Mouse (Mus musculus) hindbrain, embryonic 10.5 days (tissue): Measurements from ENCODE around the gene Gps2. TPM values are rescaled to one million over a fixed set of nuclear protein-coding genes. Genes with fewer than 3 reads are reported as not detected.
"Not testable (repeated sequence)": the region's sequence is repeated elsewhere in the genome, so short reads cannot be mapped to it uniquely, and the experiment has no call there.

Experiments
- DNase-seq: peaks from one replicate; pipeline ENCODE4 v3.0.0-alpha.2; 2017; ENCODE audit warnings: low spot score
- H3K27ac ChIP-seq: fragments of 300-500 bp; sonication (generic); 2 replicates; pipeline ENCODE4 v1.5.1; 2016; ENCODE audit warnings: mild to moderate bottlenecking, moderate library complexity
- H3K27me3 ChIP-seq: fragments of 300-500 bp; sonication (generic); 2 replicates; pipeline ENCODE4 v1.6.1; 2016; ENCODE audit warnings: mild to moderate bottlenecking; ENCODE audit not compliant: poor library complexity, insufficient read depth, severe bottlenecking
- H3K36me3 ChIP-seq: fragments of 300-500 bp; sonication (generic); 2 replicates; pipeline ENCODE4 v1.6.1; 2016; ENCODE audit warnings: mild to moderate bottlenecking, moderate library complexity
- H3K4me1 ChIP-seq: fragments of 300-500 bp; sonication (generic); replicated peaks from 2 replicates; pipeline ENCODE4 v1.6.1; 2016; ENCODE audit warnings: mild to moderate bottlenecking
- H3K4me3 ChIP-seq: fragments of 300-500 bp; sonication (generic); 2 replicates; pipeline ENCODE4 v1.5.1; 2016; ENCODE audit warnings: mild to moderate bottlenecking, moderate library complexity
- H3K9me3 ChIP-seq: fragments of 300-500 bp; sonication (generic); 2 replicates; pipeline ENCODE4 v1.6.1; 2016; ENCODE audit warnings: mild to moderate bottlenecking, moderate library complexity
- WGBS: fragments of 180-500 bp; shearing (Covaris S2); methylation state at CpG from one replicate; pipeline ENCODE4 v1.1.7; 2016; 5-methylcytosine and 5-hydroxymethylcytosine counted together
- polyA plus RNA-seq: library from polyadenylated mRNA; unstranded; fragments of >200 nt; fragmentation: Nextera tagmentation; extraction: Ambion mirVana; gene quantifications from 2 replicates; pipeline ENCODE4 v1.2.1, GENCODE M21; 2016

Gene Gps2
- polyA plus RNA-seq, 1 experiment from 2014 or later = 105 TPM

DNA sequence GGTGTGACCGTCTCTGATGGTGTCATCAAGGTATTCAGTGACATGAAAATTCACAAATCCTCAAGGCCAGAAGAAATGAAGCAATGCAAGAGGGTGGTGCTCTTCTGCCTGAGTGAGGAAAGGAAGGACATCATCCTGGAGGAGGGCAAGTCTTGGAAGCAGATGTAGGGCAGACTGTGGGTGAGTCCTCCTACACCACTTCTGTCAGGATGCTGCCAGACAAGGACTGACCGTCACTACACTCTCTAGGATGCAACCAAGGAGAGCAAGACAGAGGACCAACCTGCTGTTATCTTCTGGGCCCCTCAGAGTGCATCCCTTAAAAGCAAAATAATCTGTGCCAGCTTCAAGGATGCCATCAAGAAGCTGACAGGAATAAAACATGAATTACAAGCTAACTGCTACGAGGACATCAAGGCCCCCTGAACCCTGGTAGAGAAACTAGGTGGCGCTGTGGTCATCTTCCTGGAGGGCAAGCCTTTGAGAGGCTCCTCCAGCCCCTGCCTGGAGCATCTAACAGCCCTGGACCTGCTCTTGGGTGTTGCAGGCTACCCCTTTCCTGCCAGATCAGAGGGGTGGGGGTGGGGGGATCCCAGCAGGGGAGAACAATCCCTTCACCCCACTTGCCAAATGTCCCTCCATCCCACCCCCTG lies 37.2 kb downstream of the Gps2 start:
- peaks cover 5% of the 10 kb centered on the region for H3K36me3 ChIP-seq
- peaks cover 29% of the 10 kb centered on the region for H3K4me1 ChIP-seq
- DNase-seq = peak; percentile 24
- H3K27me3 ChIP-seq = peaks cover 10% of the 10 kb centered on the region
- no peak overlapping the region for H3K4me3 ChIP-seq
- WGBS = 44% methylated on average over 4 of the region's 4 CpGs
- H3K9me3 ChIP-seq = no peaks in the 10 kb centered on the region
- no peak overlapping the region for H3K27ac ChIP-seq

GRCm38 (mm10) chr11:69952274-69952673 lies 38.6 kb downstream of the Gps2 start:
- no peak overlapping the region for H3K4me3 ChIP-seq
- H3K27ac ChIP-seq = no peak overlapping the region
- no peaks in the 10 kb centered on the region for H3K9me3 ChIP-seq
- peaks cover 10% of the 10 kb centered on the region for H3K27me3 ChIP-seq
- DNase-seq = no peak
- WGBS = 37% methylated on average over 1 of the region's 1 CpGs
- no peaks in the 10 kb centered on the region for H3K36me3 ChIP-seq
- peaks cover 18% of the 10 kb centered on the region for H3K4me1 ChIP-seq

DNA sequence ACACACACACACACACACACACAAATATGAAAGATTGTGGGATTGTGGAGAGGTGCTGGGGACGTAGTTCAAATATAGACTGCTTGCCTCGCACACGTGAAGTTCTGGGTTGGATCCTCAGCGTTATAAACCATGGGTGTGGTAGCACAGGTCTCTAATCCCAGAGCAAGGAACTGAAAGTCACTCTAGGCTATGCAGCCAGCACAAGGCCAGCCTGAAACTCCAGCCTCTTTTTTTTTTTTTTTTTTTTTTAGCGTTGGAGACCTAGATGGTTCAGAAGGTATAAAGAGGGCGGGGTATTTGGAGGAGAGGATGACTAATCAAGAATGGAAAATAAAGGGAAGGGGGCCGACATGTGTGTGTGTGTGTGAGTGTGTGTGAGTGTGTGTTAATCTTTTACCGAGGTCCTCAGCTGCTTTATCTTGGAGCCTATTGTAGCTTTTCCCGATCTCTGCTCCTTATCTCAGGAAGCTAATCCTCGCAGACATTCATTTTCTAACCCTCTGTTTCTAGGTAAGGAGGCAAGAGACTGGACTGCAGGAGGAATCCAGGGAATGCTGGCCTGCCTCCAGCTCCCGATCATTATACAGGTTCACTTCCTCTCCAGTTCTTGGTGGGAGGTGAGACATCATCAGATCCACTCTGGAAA lies 39.7 kb downstream of the Gps2 start:
- H3K4me3 ChIP-seq = no peak overlapping the region

GRCm38 (mm10) chr11:69955618-69956017 lies 41.9 kb downstream of the Gps2 start:
- not testable (repeated sequence) for H3K9me3 ChIP-seq, DNase-seq, H3K27ac ChIP-seq, H3K4me1 ChIP-seq, H3K36me3 ChIP-seq, H3K4me3 ChIP-seq
- H3K27me3 ChIP-seq = peaks cover 18% of the 10 kb centered on the region
- WGBS = 81% methylated on average over 4 of the region's 4 CpGs

More for the DNA sequence above, 39.7 kb downstream of the Gps2 start:
- Histone ChIP-seq H3K27ac (no peak overlapping the region), H3K9me3 (no peaks in the 10 kb centered on the region), H3K36me3 (no peaks in the 10 kb centered on the region), H3K27me3 (peaks cover 10% of the 10 kb centered on the region), H3K4me1 (peaks cover 7% of the 10 kb centered on the region)
- DNase-seq = no peak
- 68% methylated on average over 11 of the region's 11 CpGs for WGBS

DNA sequence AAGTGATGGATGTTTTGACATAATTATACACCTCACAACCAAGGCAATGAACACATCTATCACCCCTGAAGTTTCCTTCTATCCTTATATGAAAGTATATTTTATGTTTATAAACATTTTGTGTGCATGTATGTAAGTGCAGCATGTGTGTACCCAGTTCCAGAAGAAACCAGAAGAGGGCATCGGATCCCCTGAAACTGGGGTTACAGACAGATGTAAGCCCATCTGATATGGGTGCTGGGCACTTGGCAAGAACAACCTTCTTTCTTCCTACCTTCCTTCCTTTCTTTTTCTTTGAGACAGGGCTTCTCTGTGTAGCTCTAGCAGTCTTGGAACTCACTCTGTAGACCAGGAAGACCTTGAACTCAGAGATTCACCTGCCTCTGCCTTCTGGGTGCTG lies 42.5 kb downstream of the Gps2 start:
- no peak for DNase-seq
- H3K27me3 ChIP-seq = peaks cover 16% of the 10 kb centered on the region; the same call in 1 of the 2 replicates
- H3K4me1 ChIP-seq = no peaks in the 10 kb centered on the region
- no peak overlapping the region for H3K4me3 ChIP-seq
- WGBS = 65% methylated on average over 1 of the region's 1 CpGs
- no peaks in the 10 kb centered on the region for H3K9me3 ChIP-seq
- no peaks in the 10 kb centered on the region for H3K36me3 ChIP-seq
- no peak overlapping the region for H3K27ac ChIP-seq

- WGBS = 27% methylated on average over 5 of the region's 5 CpGs
- H3K27me3 ChIP-seq = peaks cover 57% of the 10 kb centered on the region
Observed at GRCm38 (mm10) chr11:69960616-69961015, 46.9 kb downstream of the Gps2 start.

GRCm38 (mm10) chr11:69961841-69962240 lies 48.2 kb downstream of the Gps2 start:
- 55% methylated on average over 5 of the region's 5 CpGs for WGBS
- Histone ChIP-seq H3K27ac (no peak overlapping the region), H3K36me3 (no peaks in the 10 kb centered on the region)

More at GRCm38 (mm10) chr11:69960616-69961015, 46.9 kb downstream of the Gps2 start:
- H3K9me3 ChIP-seq = no peaks in the 10 kb centered on the region
- H3K4me1 ChIP-seq = peaks cover 5% of the 10 kb centered on the region
- H3K27ac ChIP-seq = no peak overlapping the region
- H3K36me3 ChIP-seq = no peaks in the 10 kb centered on the region
- no peak for DNase-seq
- H3K4me3 ChIP-seq = no peak overlapping the region

GRCm38 (mm10) chr11:69964650-69965270 lies 51.1 kb downstream of the Gps2 start, which contains the start of gene Cldn7:
Gene Cldn7 (plus strand): TSS chr11:69964779.
- H3K4me3 ChIP-seq = peak within 1 kb of the TSS; percentile 45
- peak; percentile 15 for DNase-seq
- H3K36me3 ChIP-seq = peaks cover 24% of the 10 kb centered on the region
- H3K27ac ChIP-seq = peak within 1 kb of the TSS; percentile 71
- 10% methylated on average over 24 of the region's 24 CpGs for WGBS
- peaks cover 17% of the 10 kb centered on the region for H3K4me1 ChIP-seq
- H3K27me3 ChIP-seq = peaks cover 83% of the 10 kb centered on the region
- H3K9me3 ChIP-seq = no peaks in the 10 kb centered on the region

More at GRCm38 (mm10) chr11:69961841-69962240, 48.2 kb downstream of the Gps2 start:
- H3K27me3 ChIP-seq = peaks cover 69% of the 10 kb centered on the region
- no peak for DNase-seq
- no peaks in the 10 kb centered on the region for H3K9me3 ChIP-seq
- H3K4me3 ChIP-seq = no peak overlapping the region
- peaks cover 15% of the 10 kb centered on the region for H3K4me1 ChIP-seq

GRCm38 (mm10) chr11:69965271-69966005 lies 51.8 kb downstream of the Gps2 start:
- no peaks in the 10 kb centered on the region for H3K9me3 ChIP-seq
- peak overlapping the region; percentile 75 for H3K27ac ChIP-seq
- H3K4me3 ChIP-seq = peak overlapping the region; percentile 45
- peaks cover 30% of the 10 kb centered on the region for H3K36me3 ChIP-seq
- H3K27me3 ChIP-seq = peaks cover 78% of the 10 kb centered on the region
- peaks cover 17% of the 10 kb centered on the region for H3K4me1 ChIP-seq
- peak; percentile 36 for DNase-seq
- 2% methylated on average over 49 of the region's 49 CpGs for WGBS

Other genes with a start within 250 kb of the Gps2 start
- 7.2 and 8.7 TPM in 2 replicates for gene Cd68, start 247.7 kb upstream of the Gps2 start, polyA plus RNA-seq
- gene Eif4a1, start 241.5 kb upstream of the Gps2 start, polyA plus RNA-seq = 740 and 935 TPM in 2 replicates
- gene Senp3, start 231.8 kb upstream of the Gps2 start, polyA plus RNA-seq = 116 and 122 TPM in 2 replicates
- gene Tnfsf13, start 228.1 kb upstream of the Gps2 start, polyA plus RNA-seq = 0.14 and 0.30 TPM in 2 replicates
- gene Tnfsf12, start 218.0 kb upstream of the Gps2 start, polyA plus RNA-seq = 2.2 and 2.3 TPM in 2 replicates
- 0.82 and 0.85 TPM in 2 replicates for gene Tnfsfm13, start 217.8 kb upstream of the Gps2 start, polyA plus RNA-seq
- 31.1 and 37.9 TPM in 2 replicates for gene Polr2a, start 155.3 kb upstream of the Gps2 start, polyA plus RNA-seq
- gene Slc35g3, start 151.9 kb upstream of the Gps2 start, polyA plus RNA-seq = 0.50 TPM in 1 of 2 replicates, not detected in the other
- gene Zbtb4, start 148.0 kb upstream of the Gps2 start, polyA plus RNA-seq = 0.80 and 1.2 TPM in 2 replicates
- gene Chrnb1, start 117.9 kb upstream of the Gps2 start, polyA plus RNA-seq = 1.6 and 2.2 TPM in 2 replicates
- 0.76 and 1.8 TPM in 2 replicates for gene Fgf11, start 112.0 kb upstream of the Gps2 start, polyA plus RNA-seq
- gene Tmem102, start 108.3 kb upstream of the Gps2 start, polyA plus RNA-seq = 1.3 and 1.5 TPM in 2 replicates
- not detected in 2 replicates for gene Gm39566, start 98.6 kb upstream of the Gps2 start, polyA plus RNA-seq
- gene Spem2, start 95.4 kb upstream of the Gps2 start, polyA plus RNA-seq = not detected in 2 replicates
- gene Spem1, start 91.7 kb upstream of the Gps2 start, polyA plus RNA-seq = 0.34 TPM in 1 of 2 replicates, not detected in the other
- gene Nlgn2, start 76.1 kb upstream of the Gps2 start, polyA plus RNA-seq = 5.8 and 9.1 TPM in 2 replicates
- 312 and 362 TPM in 2 replicates for gene Tmem256, start 75.4 kb upstream of the Gps2 start, polyA plus RNA-seq
- gene Plscr3, start 67.5 kb upstream of the Gps2 start, polyA plus RNA-seq = 85.3 and 88.7 TPM in 2 replicates
- 0.77 and 1.7 TPM in 2 replicates for gene Tnk1, start 55.2 kb upstream of the Gps2 start, polyA plus RNA-seq
- gene Tmem95, start 35.9 kb upstream of the Gps2 start, polyA plus RNA-seq = not detected in 2 replicates
- 5.2 and 6.8 TPM in 2 replicates for gene Kctd11, start 32.5 kb upstream of the Gps2 start, polyA plus RNA-seq
- gene Acap1, start 18.3 kb upstream of the Gps2 start, polyA plus RNA-seq = 1.2 and 1.4 TPM in 2 replicates
- 11.4 and 15.2 TPM in 2 replicates for gene 2810408A11Rik, start 12.9 kb upstream of the Gps2 start, polyA plus RNA-seq
- 12.5 and 13.4 TPM in 2 replicates for gene Neurl4, start 12.8 kb upstream of the Gps2 start, polyA plus RNA-seq
- 2,350 and 2,667 TPM in 2 replicates for gene Eif5a, start 8.1 kb downstream of the Gps2 start, polyA plus RNA-seq
- gene Ybx2, start 21.9 kb downstream of the Gps2 start, polyA plus RNA-seq = 2.8 and 2.9 TPM in 2 replicates
- gene Slc2a4, start 34.3 kb downstream of the Gps2 start, polyA plus RNA-seq = 11.0 and 13.0 TPM in 2 replicates
- gene Cldn7, start 50.9 kb downstream of the Gps2 start, polyA plus RNA-seq = 14.6 and 37.6 TPM in 2 replicates
- gene Ctdnep1, start 67.3 kb downstream of the Gps2 start, polyA plus RNA-seq = 22.6 and 25.7 TPM in 2 replicates
- 156 and 167 TPM in 2 replicates for gene Elp5, start 68.6 kb downstream of the Gps2 start, polyA plus RNA-seq
- gene Gabarap, start 77.3 kb downstream of the Gps2 start, polyA plus RNA-seq = 421 and 580 TPM in 2 replicates
- gene Phf23, start 81.9 kb downstream of the Gps2 start, polyA plus RNA-seq = 93.7 and 98.1 TPM in 2 replicates
- 50.3 and 51.8 TPM in 2 replicates for gene Dvl2, start 86.7 kb downstream of the Gps2 start, polyA plus RNA-seq
- gene Acadvl, start 101.5 kb downstream of the Gps2 start, polyA plus RNA-seq = 44.9 and 51.7 TPM in 2 replicates
- 16.4 and 19.9 TPM in 2 replicates for gene Dlg4, start 103.1 kb downstream of the Gps2 start, polyA plus RNA-seq
- gene Asgr1, start 140.2 kb downstream of the Gps2 start, polyA plus RNA-seq = 0.68 and 1.3 TPM in 2 replicates
- 0.51 TPM in 1 of 2 replicates, not detected in the other for gene Asgr2, start 178.8 kb downstream of the Gps2 start, polyA plus RNA-seq
- not detected in 2 replicates for gene Mgl2, start 216.4 kb downstream of the Gps2 start, polyA plus RNA-seq
- 0.35 and 0.81 TPM in 2 replicates for gene Clec10a, start 242.3 kb downstream of the Gps2 start, polyA plus RNA-seq